Mouse (Mus musculus): ENCODE data around the gene Mgat4d. TPM values are rescaled to one million over a fixed set of nuclear protein-coding genes. Genes with fewer than 3 reads are reported as not detected.

The Mgat4d gene
- total RNA-seq, 2 experiments from 2014 or later, result not detected

DNA sequence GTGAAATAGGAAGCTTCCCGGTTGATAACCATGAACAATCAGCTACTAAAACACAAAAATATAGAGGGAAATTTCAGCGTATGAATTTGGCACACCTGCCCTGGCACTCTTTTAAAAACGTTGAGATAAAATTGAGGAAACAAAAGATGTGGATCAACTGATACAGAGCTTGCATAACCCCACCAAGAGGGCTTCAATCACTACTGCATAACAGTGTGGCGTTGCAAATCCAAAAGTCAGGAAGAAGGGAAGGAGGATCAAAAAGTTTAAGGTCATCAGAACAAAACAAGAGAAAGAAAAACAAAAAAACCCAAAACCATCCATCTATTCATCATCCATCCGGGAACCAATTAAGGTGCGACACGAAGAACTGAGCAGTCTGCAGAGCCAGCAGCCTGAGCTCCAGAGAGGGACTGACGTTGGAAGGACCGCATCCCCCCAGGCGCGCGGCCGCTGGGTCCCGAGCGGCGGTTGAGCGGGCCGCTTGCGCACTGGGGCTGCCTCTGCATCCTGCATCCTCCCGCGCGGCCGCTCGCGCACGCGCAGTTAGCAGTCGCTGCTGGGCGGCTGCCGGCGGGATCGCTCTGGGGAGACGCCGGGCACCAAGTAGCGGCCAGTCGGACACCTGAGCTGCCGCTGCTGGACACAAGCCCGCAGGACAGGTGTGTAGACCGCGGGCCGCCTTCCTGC, 41.2 kb downstream of the Mgat4d start, which contains the start of gene Clgn:
Gene Clgn, plus strand, starts transcription at position 552 of the 690 bp plus-strand sequence.
- peak; percentile 88 for ATAC-seq (replicated peaks; ENCODE audit: low FRiP score, poor library complexity, severe bottlenecking)

GRCm38 (mm10) chr8:83390006-83390701, 41.9 kb downstream of the Mgat4d start:
- peak; percentile 56 for ATAC-seq (replicated peaks; ENCODE audit: low FRiP score, poor library complexity, severe bottlenecking)

GRCm38 (mm10) chr8:83392521-83392920, 44.2 kb downstream of the Mgat4d start:
- no peak for ATAC-seq (replicated peaks; ENCODE audit: low FRiP score, poor library complexity, severe bottlenecking)

DNA sequence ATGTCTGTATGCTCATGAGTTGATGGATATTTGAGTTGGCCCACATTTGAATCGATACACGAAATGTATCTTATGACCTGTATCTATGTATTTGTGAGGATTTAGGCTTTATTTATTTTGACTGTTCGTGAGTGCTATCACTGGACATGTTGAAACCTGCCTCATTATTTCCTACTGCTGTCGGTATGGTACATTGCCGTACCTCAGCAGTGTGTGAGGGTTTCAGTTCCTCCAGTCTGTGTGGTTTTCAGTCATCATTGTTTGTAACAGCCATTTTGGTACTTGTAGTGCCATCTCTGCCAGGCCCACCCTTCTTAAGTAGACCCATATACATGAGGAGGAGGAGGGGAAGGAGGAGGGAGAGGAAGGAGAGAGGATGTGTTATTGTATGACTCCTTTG, 46.1 kb downstream of the Mgat4d start:
- no peak for ATAC-seq (replicated peaks; ENCODE audit: low FRiP score, poor library complexity, severe bottlenecking)

GRCm38 (mm10) chr8:83396680-83397079, 48.4 kb downstream of the Mgat4d start:
- no peak for ATAC-seq (replicated peaks; ENCODE audit: low FRiP score, poor library complexity, severe bottlenecking)

DNA sequence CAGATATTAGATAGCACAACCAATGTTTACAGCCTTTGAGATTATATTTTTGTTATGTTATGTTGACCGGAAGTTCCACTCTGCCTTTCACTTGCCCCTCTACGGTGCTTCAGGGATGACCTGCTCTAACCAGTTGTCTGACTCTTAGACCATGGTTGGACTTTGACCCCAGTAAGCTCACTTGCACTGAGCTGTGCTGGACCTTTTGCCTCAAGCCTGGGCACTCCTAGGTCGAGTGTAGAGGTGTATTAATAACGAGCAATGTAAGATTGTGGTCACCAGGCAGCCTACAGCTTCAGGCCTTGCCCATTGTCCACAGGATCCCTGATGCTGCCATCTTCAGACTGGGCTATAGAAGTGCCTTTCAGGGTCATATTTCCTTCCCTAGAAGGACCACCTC, 49.5 kb downstream of the Mgat4d start:
- ATAC-seq (replicated peaks; ENCODE audit: low FRiP score, poor library complexity, severe bottlenecking), result no peak

DNA sequence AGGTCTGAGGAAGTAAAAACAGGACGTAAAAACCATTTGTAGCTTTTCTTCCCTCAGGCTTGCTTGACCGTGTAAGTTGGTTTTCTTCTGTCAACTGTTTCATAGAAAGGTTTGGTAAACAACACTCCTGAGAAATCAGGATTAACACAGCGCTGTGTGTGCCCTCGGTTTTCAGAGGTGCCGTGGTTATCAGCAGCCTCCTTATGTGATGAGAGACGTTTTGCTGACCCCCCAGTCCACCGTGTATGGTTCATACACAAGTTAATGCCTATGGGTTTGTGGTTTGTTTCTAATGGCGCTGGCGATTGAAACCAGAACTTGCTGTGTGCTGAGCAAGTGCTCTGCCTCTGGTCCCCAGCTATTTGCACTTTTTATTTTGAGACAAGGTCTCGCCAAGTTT, 57.3 kb downstream of the Mgat4d start:
- peak; percentile 56 for ATAC-seq (replicated peaks; ENCODE audit: low FRiP score, poor library complexity, severe bottlenecking)

DNA sequence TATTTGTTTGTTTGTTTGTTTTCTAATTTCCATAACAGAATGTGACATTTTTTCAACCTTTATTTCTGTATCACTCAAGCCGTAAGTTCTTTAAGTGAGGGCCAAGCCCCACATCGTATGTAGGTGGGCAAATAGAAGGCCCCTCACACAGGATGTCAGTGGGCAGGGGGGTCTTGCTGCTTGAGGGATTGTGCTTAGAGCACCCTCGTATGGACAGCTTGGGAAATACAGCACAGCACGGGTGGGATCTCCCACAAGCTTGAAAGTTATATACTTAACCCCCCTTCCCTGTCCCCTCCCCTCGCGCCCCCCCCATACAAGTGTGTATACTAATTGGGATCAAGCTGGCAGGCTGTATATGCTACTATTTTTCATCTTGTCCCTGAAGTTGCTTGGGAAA, 58.6 kb downstream of the Mgat4d start:
- no peak for ATAC-seq (replicated peaks; ENCODE audit: low FRiP score, poor library complexity, severe bottlenecking)

DNA sequence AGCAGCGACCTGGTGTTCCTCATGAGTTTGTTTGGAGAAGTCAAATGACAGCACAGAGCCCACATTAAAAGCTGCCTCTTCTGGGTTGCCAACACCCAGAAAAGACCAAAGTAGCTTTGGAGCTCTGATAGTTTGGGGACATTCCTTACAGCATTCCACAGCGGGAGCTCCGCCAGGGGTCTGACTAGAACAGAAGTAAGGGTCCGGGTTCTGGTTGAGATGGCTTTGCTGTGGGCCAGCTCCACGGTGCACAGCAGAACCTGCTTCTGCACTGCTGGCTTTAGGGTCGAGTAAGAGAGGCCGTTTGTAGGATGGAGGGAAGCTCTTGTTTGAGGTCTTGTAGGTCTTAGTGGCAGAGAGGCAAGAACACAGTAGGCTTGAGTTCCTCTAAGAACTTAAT, 60.2 kb downstream of the Mgat4d start:
- ATAC-seq (replicated peaks; ENCODE audit: low FRiP score, poor library complexity, severe bottlenecking), result no peak

DNA sequence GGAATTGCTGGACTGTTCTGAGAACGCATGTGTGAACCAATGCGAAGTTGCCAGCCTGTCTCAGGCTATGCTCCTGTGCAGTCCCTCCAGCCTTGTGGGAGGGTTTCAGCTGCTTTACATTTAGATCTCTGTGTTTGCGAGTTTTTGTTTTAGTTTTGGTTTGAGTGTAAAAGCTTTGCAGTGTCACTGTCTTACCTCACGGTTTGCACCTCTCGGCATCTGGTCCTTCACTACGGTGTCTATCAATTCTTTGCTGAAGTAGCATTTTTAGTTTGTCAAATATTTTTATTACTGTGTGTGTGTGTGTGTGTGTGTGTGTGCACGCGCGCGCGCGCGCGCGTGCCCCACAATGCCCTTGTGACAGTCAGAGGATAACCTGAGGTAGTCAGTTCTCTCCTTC, 68.6 kb downstream of the Mgat4d start:
- ATAC-seq (replicated peaks; ENCODE audit: low FRiP score, poor library complexity, severe bottlenecking), result no peak

GRCm38 (mm10) chr8:83417970-83418369, 69.7 kb downstream of the Mgat4d start:
- ATAC-seq (replicated peaks; ENCODE audit: low FRiP score, poor library complexity, severe bottlenecking), result no peak

GRCm38 (mm10) chr8:83418805-83419516, 70.7 kb downstream of the Mgat4d start:
- no peak for ATAC-seq (replicated peaks; ENCODE audit: low FRiP score, poor library complexity, severe bottlenecking)

DNA sequence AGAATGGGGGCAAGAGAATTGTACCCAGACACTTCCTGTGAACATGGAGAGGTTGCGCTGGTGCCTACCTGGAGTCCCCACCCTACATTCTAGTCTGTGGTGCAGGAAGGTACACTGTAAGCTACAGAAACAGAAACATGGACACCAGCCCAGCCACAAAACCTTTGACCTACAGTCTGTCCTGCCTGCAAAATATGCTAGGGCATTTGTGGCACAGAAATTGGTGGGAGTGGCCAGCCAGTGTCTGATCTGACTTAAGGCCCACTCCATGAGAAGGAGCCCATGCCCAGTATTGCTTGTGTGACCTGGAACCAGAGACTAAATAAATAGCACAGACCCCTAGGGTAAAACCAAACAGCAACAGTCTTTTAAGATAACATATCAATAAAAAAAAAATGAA, 73.1 kb downstream of the Mgat4d start:
- ATAC-seq (replicated peaks; ENCODE audit: low FRiP score, poor library complexity, severe bottlenecking), result no peak

DNA sequence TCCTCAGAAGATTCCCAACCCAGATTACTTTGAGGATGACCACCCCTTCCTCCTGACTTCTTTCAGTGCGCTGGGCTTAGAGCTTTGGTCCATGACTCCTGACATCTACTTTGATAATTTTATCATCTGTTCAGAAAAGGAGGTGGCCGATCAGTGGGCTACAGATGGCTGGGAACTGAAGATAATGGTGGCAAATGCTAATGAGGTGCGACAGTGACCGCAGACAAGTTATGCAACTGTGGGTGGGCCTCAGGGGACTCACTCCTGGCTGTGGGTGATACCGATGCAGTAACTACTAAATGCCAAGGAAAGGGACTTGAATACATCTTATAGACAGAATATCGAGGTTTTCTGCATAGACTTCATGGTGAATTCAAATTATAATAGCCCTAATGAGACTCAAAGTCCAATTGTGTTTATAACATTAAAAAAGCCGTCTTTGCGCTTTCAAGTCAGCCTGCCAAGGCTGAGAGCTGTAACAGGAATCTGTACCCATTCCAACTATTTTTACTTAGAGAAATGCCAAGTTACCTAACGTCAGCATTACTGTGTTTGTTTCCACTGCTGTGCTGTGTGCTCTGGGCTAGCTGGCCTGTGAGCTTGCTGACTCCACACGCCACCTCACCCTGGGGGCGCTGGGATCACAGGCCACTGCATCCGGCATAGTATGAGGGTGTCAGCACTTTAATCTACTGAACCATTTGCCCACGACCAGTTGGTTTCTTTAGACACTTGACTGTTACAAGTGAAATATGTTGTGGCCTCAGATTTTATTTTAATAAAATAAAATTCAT, 75.0 kb downstream of the Mgat4d start:
- ATAC-seq (replicated peaks; ENCODE audit: low FRiP score, poor library complexity, severe bottlenecking), result peak; percentile 93

- no peak for ATAC-seq (replicated peaks; ENCODE audit: low FRiP score, poor library complexity, severe bottlenecking)
Observed at GRCm38 (mm10) chr8:83425202-83425601, 76.9 kb downstream of the Mgat4d start.

- ATAC-seq (replicated peaks; ENCODE audit: low FRiP score, poor library complexity, severe bottlenecking), result no peak
Observed at GRCm38 (mm10) chr8:83426104-83426759, 78.0 kb downstream of the Mgat4d start.

GRCm38 (mm10) chr8:83426949-83427348, 78.7 kb downstream of the Mgat4d start:
- ATAC-seq (replicated peaks; ENCODE audit: low FRiP score, poor library complexity, severe bottlenecking), result 0 out of 2 replicates have a peak, but pooled peaks have one; percentile 18

DNA sequence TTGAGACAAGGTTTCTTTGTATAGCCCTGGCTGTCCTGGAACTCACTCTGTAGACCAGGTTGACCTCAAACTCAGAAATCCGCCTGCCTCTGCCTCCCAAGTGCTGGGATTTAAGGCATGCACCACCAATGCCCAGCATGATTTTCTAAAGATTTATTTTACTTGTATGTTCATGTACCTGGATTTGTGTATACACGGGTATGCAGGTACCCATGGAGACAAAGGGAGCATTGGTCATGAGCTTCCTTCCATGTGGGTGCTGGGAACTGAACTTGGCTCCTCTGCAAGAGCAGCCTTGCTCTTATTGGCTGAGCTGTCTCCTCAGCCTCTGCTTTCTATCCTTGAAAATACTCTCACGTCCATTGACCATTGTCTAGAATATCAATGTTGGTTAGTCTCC, 80.3 kb downstream of the Mgat4d start:
- ATAC-seq (replicated peaks; ENCODE audit: low FRiP score, poor library complexity, severe bottlenecking), result peak; percentile 15

GRCm38 (mm10) chr8:83429071-83429524, 80.8 kb downstream of the Mgat4d start:
- ATAC-seq (replicated peaks; ENCODE audit: low FRiP score, poor library complexity, severe bottlenecking), result peak; percentile 88

Data from erythroblast, adult 5-6 weeks (primary cell).